Mouse (Mus musculus) common myeloid progenitor, adult 5-6 weeks (primary cell): Measurements from ENCODE around the gene Zfp867. TPM values are rescaled to one million over a fixed set of nuclear protein-coding genes. Genes with fewer than 3 reads are reported as not detected.

ENCODE experiments used
- ATAC-seq: replicated peaks from 2 replicates; pipeline ENCODE4 v1.8.0; 2016; ENCODE audit warnings: low read depth, mild to moderate bottlenecking, moderate TSS enrichment, inconsistent platforms; ENCODE audit not compliant: poor library complexity, severe bottlenecking
- total RNA-seq: library from RNA; stranded (forward); fragments of 200-1000, 187-1606 nt; gene quantifications from 2 replicates; pipeline ENCODE4 v1.2.3, GENCODE M21; 2017

Zfp867 gene
- total RNA-seq, 1 experiment from 2014 or later = 2.5 TPM

GRCm38 (mm10) chr11:59471413-59472325 lies 605 bp downstream of the Zfp867 start:
- peak; percentile 45 for ATAC-seq

GRCm38 (mm10) chr11:59460459-59460858 lies 11.8 kb downstream of the Zfp867 start:
- ATAC-seq = no peak

GRCm38 (mm10) chr11:59458973-59459372 lies 13.3 kb downstream of the Zfp867 start:
- ATAC-seq = no peak

GRCm38 (mm10) chr11:59456891-59457290 lies 15.4 kb downstream of the Zfp867 start:
- no peak for ATAC-seq

GRCm38 (mm10) chr11:59456346-59456745 lies 15.9 kb downstream of the Zfp867 start:
- ATAC-seq = no peak

- ATAC-seq = no peak
These were observed 21.2 kb downstream of the Zfp867 start, which contains the start of gene Snap47 for GRCm38 (mm10) chr11:59451086-59451485. Gene Snap47, minus strand, starts transcription at chr11:59451186.

GRCm38 (mm10) chr11:59450230-59450771 lies 22.0 kb downstream of the Zfp867 start:
- ATAC-seq = peak; percentile 62

GRCm38 (mm10) chr11:59449741-59450229 lies 22.5 kb downstream of the Zfp867 start, which contains the start of gene Jmjd4:
Gene Jmjd4, plus strand, starts transcription at chr11:59450045.
- ATAC-seq = peak; percentile 79

GRCm38 (mm10) chr11:59443102-59443501 lies 29.2 kb downstream of the Zfp867 start:
- no peak for ATAC-seq

GRCm38 (mm10) chr11:59437954-59438353 lies 34.3 kb downstream of the Zfp867 start:
- ATAC-seq = no peak

GRCm38 (mm10) chr11:59432261-59432660 lies 40.0 kb downstream of the Zfp867 start:
- no peak for ATAC-seq

GRCm38 (mm10) chr11:59429959-59430358 lies 42.3 kb downstream of the Zfp867 start:
- ATAC-seq = no peak

GRCm38 (mm10) chr11:59428057-59428660 lies 44.1 kb downstream of the Zfp867 start:
- no peak for ATAC-seq

- peak; percentile 60 for ATAC-seq
These were observed 46.6 kb downstream of the Zfp867 start for GRCm38 (mm10) chr11:59425671-59426101.

GRCm38 (mm10) chr11:59423010-59423588 lies 49.2 kb downstream of the Zfp867 start:
- ATAC-seq = no peak

GRCm38 (mm10) chr11:59421967-59422366 lies 50.3 kb downstream of the Zfp867 start:
- ATAC-seq = peak; percentile 21

GRCm38 (mm10) chr11:59421436-59421835 lies 50.8 kb downstream of the Zfp867 start:
- peak; percentile 52 for ATAC-seq

- peak; percentile 79 for ATAC-seq
These were observed 53.6 kb downstream of the Zfp867 start for GRCm38 (mm10) chr11:59418708-59419107.

GRCm38 (mm10) chr11:59412999-59413863 lies 59.0 kb downstream of the Zfp867 start:
- no peak for ATAC-seq
